Mouse (Mus musculus): ENCODE data around the gene Trem3.
A peak's percentile ranks its signal among the peaks of the same experiment; 100 is the strongest.

Trem3 gene

GRCm38 (mm10) chr17:48269833-48270232, 22.3 kb downstream of the Trem3 start:
- no peak for DNase-seq (ENCODE audit: low spot score in 2 of 2)

GRCm38 (mm10) chr17:48272158-48272557, 24.6 kb downstream of the Trem3 start:
- DNase-seq (ENCODE audit: low spot score in 2 of 2), result no peak

GRCm38 (mm10) chr17:48272598-48272997, 25.0 kb downstream of the Trem3 start:
- DNase-seq (ENCODE audit: low spot score in 2 of 2), result no peak

- no peak for DNase-seq (ENCODE audit: low spot score in 2 of 2)
Measured at GRCm38 (mm10) chr17:48274098-48274497, 26.5 kb downstream of the Trem3 start.

- DNase-seq (ENCODE audit: low spot score in 2 of 2), result peak; percentile 64 to 79
Measured at GRCm38 (mm10) chr17:48274885-48275284, 27.3 kb downstream of the Trem3 start.

- DNase-seq (ENCODE audit: low spot score in 2 of 2), result no peak
Measured at GRCm38 (mm10) chr17:48275736-48276135, 28.2 kb downstream of the Trem3 start.

GRCm38 (mm10) chr17:48278381-48278780, 30.8 kb downstream of the Trem3 start:
- DNase-seq (ENCODE audit: low spot score in 2 of 2), result no peak

- no peak for DNase-seq (ENCODE audit: low spot score in 2 of 2)
Measured at GRCm38 (mm10) chr17:48279002-48279401, 31.4 kb downstream of the Trem3 start.

- no peak for DNase-seq (ENCODE audit: low spot score in 2 of 2)
Measured at GRCm38 (mm10) chr17:48280943-48281738, 33.6 kb downstream of the Trem3 start.

GRCm38 (mm10) chr17:48281739-48282085, 34.1 kb downstream of the Trem3 start:
- DNase-seq (ENCODE audit: low spot score in 2 of 2), result no peak

- no peak for DNase-seq (ENCODE audit: low spot score in 2 of 2)
Measured at GRCm38 (mm10) chr17:48286765-48287164, 39.2 kb downstream of the Trem3 start.

- peak in 1 of 2 experiments; percentile 34 for DNase-seq (ENCODE audit: low spot score in 2 of 2)
Measured at GRCm38 (mm10) chr17:48287276-48287675, 39.7 kb downstream of the Trem3 start.

GRCm38 (mm10) chr17:48293500-48294194, 46.1 kb downstream of the Trem3 start:
- no peak for DNase-seq (ENCODE audit: low spot score in 2 of 2)

GRCm38 (mm10) chr17:48299203-48299602, 51.6 kb downstream of the Trem3 start, which contains the start of gene Treml2:
Treml2 (plus strand) TSS chr17:48299498.
- no peak for DNase-seq (ENCODE audit: low spot score in 2 of 2)

GRCm38 (mm10) chr17:48299756-48300155, 52.2 kb downstream of the Trem3 start:
- no peak for DNase-seq (ENCODE audit: low spot score in 2 of 2)

- no peak for DNase-seq (ENCODE audit: low spot score in 2 of 2)
Measured at GRCm38 (mm10) chr17:48300199-48300598, 52.6 kb downstream of the Trem3 start.

- DNase-seq (ENCODE audit: low spot score in 2 of 2), result no peak
Measured at GRCm38 (mm10) chr17:48300861-48301260, 53.3 kb downstream of the Trem3 start.

- no peak for DNase-seq (ENCODE audit: low spot score in 2 of 2)
Measured at GRCm38 (mm10) chr17:48301792-48302191, 54.2 kb downstream of the Trem3 start.
